Mouse (Mus musculus) monocyte, adult 5-6 weeks (primary cell): ENCODE measurements around the gene Sct. TPM values are rescaled to one million over a fixed set of nuclear protein-coding genes. Genes with fewer than 3 reads are reported as not detected.
A peak's percentile ranks its signal among the peaks of the same experiment; 100 is the strongest.

Experiments used
- ATAC-seq: fragments of 153-309, 156-312 bp; replicated peaks from 2 replicates; pipeline ENCODE4 v1.8.0; 2017; ENCODE audit warnings: mild to moderate bottlenecking; ENCODE audit not compliant: low TSS enrichment, insufficient number of reproducible peaks, severe bottlenecking, poor library complexity, low FRiP score
- total RNA-seq: library from RNA; stranded (forward); fragments of 200-1000, 200-491, 200-594 nt; gene quantifications from 3 replicates; pipeline ENCODE4 v1.2.3, GENCODE M21; 2017

The Sct gene
- total RNA-seq, 1 experiment from 2014 or later, result not detected

DNA sequence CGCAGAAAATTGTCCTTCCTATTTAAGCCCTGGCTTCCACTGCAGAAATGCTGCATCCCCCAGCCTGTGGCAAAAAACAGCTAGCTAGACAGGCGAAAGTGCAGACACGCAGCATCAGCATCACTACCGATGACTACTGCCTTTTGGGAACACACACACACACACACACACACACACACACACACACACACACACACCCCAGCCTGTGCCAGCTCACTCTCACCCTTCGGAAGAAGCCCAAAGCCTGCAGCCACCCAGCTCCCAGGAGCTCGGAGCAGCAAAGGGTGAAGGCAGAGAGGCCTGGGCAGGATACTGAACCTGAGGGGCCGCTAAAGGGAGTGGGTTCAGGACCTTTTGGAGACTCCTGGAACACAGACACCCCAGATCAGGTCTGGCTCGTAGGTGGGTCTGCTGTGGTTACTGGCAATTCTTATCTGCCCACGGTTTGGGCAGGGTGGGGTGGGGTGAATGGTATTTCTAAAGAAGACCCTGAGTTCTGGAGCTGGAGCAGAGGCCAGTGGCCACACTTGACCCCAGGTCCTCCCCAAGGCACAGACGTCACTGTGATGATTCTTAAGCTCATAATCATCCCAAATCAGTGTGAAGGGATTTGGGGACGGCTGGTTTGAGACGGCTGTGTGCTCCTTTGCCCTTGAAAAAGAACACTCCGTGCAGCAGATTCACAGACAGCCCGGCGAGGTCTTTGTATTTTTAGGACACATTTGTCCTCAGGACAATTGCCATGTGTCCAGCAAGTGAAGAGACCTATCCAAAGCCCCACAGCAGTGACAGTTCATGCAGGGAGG, 13.9 kb upstream of the Sct start:
- ATAC-seq, result no peak

DNA sequence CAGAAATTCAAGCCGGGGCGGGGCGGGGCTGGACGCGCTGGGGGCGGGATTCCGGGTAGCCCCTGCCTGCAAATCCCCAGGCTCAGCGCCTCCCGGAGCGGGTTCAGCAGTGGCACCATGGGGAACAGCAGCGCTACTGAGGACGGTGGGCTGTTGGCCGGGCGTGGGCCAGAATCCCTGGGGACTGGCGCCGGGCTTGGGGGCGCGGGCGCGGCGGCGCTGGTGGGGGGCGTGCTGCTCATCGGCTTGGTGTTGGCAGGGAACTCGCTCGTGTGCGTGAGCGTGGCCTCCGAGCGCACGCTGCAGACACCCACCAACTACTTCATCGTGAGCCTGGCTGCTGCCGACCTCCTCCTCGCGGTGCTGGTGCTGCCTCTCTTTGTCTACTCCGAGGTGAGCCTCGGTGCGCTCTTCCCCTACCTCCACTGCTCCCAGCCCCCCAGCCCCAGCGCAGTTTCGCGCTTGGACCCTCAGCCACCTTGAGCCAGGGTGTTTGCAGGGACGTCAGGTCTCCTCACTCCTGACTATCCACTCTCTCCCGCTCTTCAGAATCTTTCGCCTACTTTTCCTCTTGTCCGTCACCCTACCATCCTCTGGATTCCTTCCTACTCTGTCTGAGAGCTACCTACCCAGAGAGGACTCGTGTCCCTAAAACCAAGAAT, 13.1 kb upstream of the Sct start, which contains the start of gene Drd4:
Gene Drd4, plus strand, starts transcription at position 86 of the 662 bp plus-strand sequence.
- no peak for ATAC-seq

- ATAC-seq, result no peak
Observed at GRCm38 (mm10) chr7:141288042-141288441, 9.1 kb upstream of the Sct start.

GRCm38 (mm10) chr7:141282756-141283155, 3.8 kb upstream of the Sct start:
- ATAC-seq, result no peak

GRCm38 (mm10) chr7:141281442-141281841, 2.5 kb upstream of the Sct start:
- no peak for ATAC-seq

- ATAC-seq, result no peak
Observed at GRCm38 (mm10) chr7:141277701-141278678, 943 bp downstream of the Sct start.

DNA sequence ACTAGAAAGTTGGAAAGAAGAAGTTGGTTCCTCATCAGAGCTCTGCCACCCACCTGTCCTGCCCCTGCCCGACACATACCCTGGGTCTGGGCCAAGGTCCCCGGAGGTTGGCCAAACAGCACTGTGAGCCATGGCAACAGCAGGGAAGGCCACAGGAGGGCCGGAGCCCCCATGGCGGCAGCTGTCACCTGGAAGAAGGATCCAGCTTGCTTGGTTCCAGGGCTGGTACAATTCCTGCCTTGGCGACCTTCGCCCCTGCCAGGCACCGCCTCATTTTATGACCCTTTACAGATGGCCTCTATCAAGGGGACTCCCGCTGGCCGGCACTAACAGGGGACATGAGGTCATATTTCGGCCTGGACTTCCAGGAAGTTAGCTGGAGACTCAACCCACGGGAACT, 2.4 kb downstream of the Sct start, which contains the start of gene Cdhr5:
Gene Cdhr5, minus strand, starts transcription at position 241 of the 400 bp plus-strand sequence.
- ATAC-seq, result no peak

- no peak for ATAC-seq
Observed at GRCm38 (mm10) chr7:141275356-141275755, 3.6 kb downstream of the Sct start.

DNA sequence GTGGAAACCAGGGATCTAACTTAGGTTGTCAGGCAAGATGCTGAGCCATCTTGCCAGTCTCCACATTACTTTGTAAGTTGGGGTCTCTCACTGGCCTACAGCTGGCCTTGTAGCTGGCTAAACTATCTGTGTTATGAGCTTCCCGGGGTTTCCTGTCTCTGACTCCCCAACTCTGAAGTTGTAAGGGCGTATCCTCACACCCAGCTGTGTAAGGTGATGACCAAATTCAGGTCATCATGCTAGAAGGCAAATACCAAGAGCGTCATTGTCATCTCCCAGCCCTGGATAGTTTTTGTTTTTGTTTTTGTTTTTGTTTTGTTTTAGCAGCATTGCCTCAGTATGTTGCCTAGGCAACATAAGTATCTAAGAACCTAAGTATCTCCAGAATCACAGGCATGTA, 8.3 kb downstream of the Sct start:
- no peak for ATAC-seq

DNA sequence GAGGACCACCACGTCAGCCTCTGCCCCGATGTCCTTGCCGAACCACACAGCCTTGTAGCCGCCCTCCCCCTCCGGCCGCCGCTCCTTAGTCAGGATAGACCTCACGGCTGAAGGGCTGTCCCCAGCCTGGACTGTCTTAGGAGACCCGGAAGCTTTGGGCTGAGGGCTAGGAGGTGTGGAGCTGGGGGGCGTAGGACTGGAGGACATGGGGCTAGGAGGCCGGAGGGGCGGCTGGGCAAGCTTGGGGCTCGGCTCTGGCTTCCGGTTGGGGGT, 9.7 kb downstream of the Sct start:
- no peak for ATAC-seq

DNA sequence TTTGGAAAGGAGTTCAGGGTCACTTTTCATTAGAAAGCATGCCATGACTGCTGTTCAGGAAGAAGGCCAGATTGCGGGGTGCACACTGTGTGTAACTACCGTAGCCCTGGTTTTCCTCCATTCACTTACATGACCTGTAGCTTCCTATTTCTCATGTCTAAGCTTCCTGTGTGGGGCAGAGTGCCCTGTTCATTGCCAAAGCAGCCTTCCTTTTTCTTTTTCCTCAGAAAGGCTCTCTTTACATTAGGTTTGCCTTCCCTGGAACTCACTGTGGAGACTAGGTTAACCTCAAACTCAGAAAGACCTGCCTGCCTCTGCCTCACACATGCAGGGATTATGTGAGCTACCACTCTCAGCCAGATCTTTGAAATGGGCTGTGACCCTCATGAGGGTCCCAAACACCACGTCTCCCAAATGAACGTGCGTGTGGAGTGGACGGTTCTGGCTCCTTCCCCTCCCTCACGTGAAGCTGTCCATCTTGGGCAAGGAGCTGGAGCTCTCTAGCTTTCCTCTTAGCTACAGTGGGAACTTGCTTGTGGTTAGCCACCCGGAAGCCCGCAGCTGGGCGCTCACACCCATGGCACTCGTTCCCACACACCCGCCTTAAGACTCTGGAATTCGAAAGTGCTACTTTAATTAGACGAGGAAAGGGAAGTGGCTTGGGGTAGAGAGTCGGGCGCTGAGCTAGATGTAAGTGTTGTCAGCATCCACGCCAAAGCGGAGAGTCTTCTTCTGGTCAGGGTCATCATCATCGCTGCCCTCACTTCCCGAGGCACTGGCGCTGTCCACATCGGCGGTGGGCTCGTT, 10.3 kb downstream of the Sct start:
- peak; percentile 23 for ATAC-seq

DNA sequence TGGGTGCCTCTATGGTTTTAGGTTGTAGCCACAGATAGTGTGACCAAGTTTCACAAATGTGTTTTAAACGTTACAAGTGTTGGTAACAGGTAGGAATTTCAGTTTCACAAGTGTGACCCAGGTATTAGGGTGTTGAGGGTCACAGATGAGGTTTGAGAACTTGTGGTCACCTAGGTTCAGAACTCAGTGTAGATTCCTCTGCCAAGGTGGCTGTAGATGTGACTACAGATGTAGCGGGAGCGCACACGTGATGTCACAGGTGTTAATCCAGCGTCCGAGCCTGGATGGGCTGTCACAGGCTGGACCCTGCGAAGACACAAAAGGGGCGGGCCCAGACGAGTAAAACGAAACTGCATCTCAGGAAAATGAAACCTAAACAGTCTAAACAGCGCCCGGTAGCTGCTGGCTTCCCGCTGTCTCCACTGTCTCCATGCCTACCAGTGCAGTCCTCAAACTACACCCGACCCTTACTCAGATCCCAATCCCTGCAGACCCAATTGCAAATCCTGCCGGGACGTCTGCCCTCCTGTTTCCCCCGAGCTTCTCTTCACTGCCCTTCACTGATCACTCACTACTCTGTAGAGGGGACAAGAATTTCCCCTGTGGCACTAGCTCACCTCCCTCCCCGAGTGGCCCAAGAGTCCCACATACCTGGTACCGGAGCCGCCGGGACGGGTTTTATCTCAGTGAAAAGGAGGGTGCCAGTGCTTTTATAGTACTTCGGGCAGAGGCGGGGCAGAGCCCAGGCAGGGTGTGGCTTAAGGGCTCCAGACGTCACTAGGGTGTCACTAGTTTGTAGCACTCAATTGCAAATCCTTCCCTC, 13.0 kb downstream of the Sct start, which contains the start of gene Irf7:
Gene Irf7, minus strand, starts transcription at position 743 of the 823 bp plus-strand sequence.
- ATAC-seq, result peak; percentile 62

GRCm38 (mm10) chr7:141265411-141265738, 13.6 kb downstream of the Sct start:
- no peak for ATAC-seq

DNA sequence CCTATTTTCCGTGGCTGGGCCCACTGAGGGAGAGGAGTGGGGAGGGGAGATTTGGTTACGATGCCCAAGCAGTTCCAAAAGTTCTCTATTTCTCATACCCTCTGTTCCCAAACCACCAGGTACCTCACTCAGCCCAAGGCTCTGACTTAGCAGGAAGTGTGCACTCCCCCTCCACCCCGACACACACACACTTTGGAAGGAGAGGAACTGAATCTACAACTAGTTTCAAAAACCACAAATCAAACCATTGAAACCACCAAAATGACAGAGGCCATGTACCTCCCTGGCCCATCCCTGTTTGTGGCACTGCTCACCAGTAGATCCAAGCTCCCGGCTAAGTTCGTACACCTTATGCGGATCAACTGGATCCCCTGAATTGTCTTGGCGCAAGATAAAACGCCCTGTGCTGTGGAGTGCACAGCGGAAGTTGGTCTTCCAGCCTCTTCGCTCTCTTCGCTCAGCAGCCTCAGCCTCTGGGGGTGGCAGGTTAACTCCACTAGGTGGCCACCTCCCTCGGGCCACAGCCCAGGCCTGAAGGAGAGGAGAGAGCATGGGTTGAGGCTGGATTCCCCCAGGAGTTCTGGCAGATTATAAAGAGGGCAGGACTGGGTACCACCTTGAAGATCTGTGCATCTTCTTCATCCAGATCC, 14.0 kb downstream of the Sct start:
- ATAC-seq, result peak; percentile 37

DNA sequence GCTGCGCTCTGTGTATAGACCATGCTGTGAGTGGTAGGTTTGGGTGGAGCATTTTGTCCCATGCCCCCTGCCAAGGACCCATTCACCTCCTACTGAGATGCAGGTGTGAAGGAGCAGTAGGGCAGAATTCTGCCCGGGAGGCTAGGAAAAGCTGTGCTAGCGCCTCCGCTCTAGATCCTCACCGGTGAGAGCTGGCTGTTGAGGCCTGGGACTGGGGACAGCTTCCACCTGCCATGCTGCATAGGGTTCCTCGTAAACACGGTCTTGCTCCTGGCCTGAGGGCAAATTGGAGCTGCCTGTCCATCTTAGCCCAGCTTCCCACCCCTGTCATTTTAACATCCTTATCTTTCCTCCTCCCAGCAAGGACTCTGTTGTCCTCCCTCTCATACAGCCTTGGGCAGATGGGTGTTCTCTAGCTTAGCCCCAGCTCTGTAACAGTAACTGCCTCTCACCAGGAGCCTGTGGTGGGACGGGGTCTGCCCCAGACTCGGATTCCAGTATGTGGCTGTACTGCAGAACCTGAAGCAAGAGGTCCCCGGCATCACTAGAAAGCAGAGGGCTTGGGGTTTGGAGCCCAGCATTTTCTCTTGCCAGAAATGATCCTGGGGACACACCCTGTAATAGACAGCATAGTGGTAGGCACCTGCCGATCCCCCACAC, 14.8 kb downstream of the Sct start:
- no peak for ATAC-seq

DNA sequence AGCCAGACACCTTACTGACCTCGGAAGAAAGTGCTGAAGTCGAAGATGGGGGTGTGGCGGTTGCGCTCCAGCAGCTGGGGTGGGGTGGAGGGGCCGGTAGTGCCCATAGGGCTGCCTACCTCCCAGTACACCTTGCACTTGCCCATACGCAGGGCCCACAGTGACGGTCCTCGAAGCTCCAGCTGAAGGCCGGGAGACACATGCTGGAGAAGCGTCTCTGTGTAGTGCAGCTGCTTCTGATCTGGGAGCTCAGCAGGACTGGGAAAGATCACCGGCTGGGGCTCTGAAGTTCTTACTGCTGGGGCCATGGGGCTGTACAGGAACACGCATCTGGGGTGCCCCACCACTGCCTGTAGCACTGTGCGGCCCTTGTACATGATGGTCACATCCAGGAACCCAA, 15.3 kb downstream of the Sct start:
- ATAC-seq, result no peak

DNA sequence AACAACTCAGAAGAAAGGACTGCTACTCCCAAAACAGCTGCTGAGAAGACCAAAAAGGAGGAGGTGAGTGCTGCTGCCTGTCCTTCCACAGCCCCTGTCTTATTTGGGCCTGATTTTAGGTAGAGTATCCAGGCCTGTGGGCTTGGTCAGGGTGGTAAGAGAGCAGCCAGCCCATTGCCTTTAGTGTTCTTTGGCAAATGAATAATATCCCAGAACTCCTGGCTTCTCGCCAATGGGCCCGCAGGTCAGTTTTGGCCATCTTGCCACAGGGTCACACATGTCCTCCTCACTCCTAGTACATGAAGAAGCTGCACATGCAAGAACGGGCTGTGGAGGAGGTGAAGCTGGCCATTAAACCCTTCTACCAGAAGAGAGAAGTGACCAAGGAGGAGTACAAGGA, 17.5 kb downstream of the Sct start:
- ATAC-seq, result no peak
